Mouse (Mus musculus) spleen, embryonic (tissue): ENCODE measurements around the gene Pdik1l.
"Not testable (repeated sequence)": the region's sequence is repeated elsewhere in the genome, so short reads cannot be mapped to it uniquely, and the experiment has no call there.

Source experiments
- CTCF ChIA-PET: fragments of 350-600 bp; sonication (Branson Sonifier 250); formaldehyde crosslinking; loops from one replicate; lab custom pipeline; 2022; lab: Charles Lee

Pdik1l gene

DNA sequence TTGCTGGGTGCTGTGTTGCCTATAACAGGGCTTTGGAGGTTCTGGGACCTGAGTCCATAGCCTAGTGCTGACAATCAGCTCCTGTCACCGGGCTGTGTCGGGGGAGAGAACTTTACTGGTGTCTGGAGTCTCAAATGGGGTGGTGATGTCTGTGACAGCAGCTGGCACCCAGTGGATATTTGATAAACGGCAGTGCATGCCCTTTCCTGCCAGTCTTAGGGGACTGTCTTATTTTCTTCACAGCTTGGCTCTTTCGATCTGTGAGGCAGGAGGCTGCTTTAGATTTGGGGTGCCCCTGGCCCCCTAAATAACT is 11.8 kb upstream of the Pdik1l start:
- CTCF ChIA-PET: interaction anchor here (1.2 kb wide), 1 partner anchor 83 kb away, joined by 3 read pairs; no protein-coding TSS in a partner anchor

- CTCF ChIA-PET: interaction anchor here (1.2 kb wide), 1 partner anchor 82 kb away, joined by 3 read pairs; no protein-coding TSS in a partner anchor
Measured at GRCm38 (mm10) chr4:134298626-134299497, 11.2 kb upstream of the Pdik1l start.

- CTCF ChIA-PET: no interaction called here
Measured at GRCm38 (mm10) chr4:134297369-134297768, 9.7 kb upstream of the Pdik1l start.

DNA sequence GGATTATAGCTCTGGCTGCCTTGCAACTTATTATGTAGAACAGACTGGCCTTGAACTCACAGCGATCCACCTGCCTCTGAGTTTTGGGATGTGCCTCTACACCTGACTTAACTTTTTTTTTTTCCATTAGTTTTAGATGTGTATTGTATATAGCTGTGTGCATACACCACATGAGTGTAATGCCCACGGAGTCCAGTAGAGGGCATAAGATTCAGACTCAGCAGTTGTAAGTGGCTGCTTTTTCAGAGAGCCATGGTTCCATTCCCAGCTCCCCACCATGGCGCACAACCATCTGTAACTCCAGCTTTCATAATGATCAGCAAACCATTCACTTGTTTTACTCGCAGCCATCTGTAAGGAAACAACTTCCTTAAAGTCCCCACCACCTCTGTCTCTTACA is 8.8 kb upstream of the Pdik1l start:
- CTCF ChIA-PET: interaction anchor here (0.7 kb wide), 1 partner anchor 44 kb away, joined by 5 read pairs; no protein-coding TSS in a partner anchor

DNA sequence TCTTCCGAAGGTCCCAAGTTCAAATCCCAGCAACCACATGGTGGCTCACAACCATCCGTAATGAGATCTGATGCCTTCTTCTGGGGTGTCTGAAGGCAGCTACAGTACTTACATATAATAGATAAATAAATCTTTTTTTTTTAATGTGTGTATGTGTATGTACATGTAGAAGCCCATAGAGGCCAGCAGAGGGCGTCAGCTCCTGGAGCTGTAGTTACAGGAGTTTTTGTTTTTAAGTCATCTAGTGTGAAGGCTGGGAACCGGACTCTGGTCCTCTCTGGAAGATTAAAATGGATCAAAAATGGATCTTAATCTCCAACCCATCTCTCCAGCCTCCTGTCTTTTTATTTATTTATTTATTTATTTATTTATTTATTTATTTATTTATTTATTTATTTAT is 8.4 kb upstream of the Pdik1l start:
- CTCF ChIA-PET: interaction anchor here (0.7 kb wide), 1 partner anchor 44 kb away, joined by 5 read pairs; no protein-coding TSS in a partner anchor

DNA sequence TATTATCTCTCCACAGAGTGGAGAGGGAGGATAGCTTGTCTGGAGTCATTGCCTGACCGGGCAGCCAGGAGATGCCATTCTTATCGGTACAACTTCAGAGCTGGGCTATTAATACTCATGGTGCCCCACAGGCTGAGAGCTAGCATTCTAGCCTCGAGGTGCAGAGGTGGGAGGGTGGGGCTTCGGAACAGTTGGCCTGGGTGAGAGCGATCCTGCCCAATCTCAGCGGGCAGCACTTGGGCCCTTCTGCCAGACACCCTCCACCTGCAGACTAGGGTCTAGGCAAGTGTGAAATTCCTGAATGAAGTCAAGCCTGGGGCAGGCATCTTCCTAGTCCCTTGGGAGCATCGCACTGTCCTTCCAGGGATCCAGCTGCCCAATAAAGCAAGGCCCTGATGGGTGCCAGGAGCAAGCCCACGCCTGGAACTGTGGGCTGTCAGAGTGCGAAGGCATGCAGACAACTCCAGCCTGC is 6.0 kb upstream of the Pdik1l start:
- CTCF ChIA-PET: interaction anchor here (0.6 kb wide), 1 partner anchor 100 kb away, joined by 7 read pairs; no protein-coding TSS in a partner anchor

DNA sequence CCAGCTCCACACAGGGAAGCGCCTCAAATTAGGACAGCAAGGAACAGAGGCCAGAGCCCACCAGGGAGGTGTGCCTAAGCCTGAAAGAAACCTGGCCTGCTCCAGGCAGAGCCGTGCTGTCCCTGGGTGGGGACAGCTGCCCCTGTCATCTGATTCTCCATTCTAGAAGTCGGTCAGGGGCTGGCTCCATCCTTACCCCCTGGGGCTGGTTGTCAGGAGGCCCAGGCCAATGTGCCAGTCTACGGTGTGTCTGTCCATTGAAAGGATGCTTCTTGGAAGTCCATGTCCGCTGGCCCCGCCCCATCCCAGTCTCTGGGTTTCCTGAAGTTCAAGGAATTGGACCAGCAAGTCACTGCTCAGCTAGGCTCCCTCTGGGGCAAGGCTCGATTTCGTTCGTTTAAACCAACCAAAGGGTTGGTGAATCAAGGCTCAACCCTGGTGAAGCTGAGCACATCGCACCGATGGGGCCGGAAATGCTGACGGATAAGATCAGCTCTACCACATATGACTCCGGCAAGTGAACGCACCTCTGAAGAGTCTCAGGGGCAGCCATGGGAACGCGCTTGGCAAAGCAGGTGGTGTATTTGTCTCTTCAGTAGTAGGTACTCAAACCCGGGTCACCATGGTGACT is 5.5 kb upstream of the Pdik1l start:
- CTCF ChIA-PET: interaction anchor here (0.5 to 1.2 kb wide), 3 partner anchors 19 to 467 kb away, joined by 3 to 9 read pairs (median 7); no protein-coding TSS in a partner anchor

DNA sequence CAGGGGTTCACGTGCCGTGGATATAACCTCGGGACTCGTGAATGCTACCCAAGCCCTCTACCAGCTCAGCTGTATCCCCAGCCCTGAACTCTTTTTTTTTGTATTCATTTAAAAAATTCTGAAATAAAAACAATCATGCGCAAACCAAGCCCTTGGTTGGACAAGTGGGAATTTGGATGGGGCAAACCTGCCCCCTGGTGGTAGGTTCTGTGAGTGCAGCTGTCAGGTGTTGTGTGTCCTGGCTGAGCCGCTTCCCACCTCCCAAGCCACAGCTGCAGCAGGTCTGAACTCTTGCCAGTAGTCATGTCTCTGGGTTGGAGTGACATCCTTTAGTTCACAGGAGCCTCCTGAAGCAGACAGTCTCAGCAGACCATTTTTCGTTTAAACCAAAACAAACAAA is 4.4 kb upstream of the Pdik1l start:
- CTCF ChIA-PET: interaction anchor here (0.5 to 1.2 kb wide), 3 partner anchors 20 to 257 kb away, joined by 3 to 5 read pairs (median 3); no protein-coding TSS in a partner anchor

DNA sequence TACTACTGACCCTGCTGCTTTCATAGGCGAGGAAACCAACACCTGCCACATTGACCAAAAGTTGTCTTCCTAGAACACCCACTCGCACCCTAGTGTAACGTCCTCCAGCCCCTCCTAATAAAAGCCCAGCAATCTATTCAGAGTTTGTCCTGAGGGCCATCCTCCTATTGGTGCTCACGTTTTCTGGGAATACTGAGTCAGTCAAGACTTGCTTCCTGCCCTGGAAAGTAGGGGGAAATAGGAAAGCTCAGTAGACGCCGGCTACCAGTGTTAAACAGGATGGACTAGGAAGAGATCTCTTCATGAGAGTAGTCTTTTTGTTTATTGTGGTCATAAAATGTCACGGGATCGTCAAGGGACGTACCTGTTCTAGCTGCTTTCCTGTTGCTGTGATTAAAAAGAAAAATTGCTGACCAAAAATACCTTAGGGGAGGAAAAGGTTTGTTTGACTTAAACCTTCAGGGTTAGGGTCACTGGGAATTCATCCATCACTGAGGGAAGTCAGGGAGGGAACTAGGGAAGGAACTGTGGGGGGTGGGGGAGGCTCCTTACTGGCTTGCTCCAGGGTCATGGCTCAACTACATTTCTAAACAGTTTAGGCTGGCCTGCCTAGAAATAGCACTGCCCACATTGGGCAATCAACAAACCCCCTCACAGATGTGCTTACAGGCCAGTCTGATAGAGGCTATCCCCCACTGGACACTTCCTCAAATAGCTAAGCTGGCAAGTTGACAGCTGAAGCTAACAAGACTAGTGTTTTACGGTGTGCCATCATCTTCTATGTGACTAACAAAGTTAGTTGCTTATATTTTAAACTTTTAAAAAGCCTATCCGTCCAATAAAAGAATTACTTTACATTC is 932 bp upstream of the Pdik1l start:
- CTCF ChIA-PET: interaction anchor here (0.6 to 0.7 kb wide), 2 partner anchors 100 to 277 kb away, joined by 3 read pairs; no protein-coding TSS in a partner anchor

GRCm38 (mm10) chr4:134287168-134287564 is 529 bp downstream of the Pdik1l start:
- CTCF ChIA-PET: no interaction called here

DNA sequence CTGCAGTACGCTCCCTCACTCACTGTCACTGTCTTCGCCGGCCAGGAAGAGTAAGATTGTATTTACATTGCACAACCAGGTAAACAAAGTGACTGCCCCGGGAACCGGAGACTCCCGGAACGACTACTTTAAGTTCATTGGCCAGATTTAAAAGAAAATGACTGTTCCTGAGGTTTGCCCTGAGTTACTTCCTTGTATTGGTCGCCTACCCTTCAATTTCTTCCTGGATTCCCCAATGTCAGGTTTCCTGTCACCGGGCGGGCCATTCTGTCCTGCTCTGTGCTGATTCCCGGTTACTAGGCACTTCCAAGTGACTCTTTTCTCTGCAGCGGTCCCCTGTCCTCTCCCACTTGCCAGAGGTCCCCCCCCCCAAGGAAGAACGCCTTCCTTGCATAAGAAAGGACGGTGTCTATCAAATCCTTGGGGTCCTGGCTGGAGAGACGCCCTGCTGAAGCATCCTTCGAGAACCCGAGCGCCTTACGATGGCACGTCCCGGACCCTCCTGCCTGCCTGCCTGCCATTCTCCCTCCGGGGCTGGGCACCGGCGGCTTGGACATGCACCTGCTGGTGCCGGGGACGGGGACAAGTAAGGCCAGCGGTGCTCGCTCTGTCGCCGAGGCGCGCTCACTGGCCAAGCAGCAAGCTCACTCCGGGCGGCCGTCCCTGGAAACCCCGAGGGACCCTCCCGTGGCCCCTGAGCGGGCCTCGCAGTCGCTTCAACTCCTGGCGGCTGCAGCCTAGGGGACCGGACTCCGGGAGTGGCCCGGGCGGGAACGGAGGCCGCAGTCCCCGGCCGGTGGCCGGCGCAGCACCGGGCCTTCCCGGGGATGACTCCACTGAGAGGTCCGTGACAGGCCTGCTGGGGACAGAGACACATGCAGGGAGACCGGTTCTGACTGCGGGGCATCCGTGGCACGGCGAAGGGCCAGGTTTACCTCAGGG is 1.2 kb downstream of the Pdik1l start:
- CTCF ChIA-PET: interaction anchor here (0.6 to 0.7 kb wide), 2 partner anchors 251 to 331 kb away, joined by 3 to 5 read pairs; no protein-coding TSS in a partner anchor

DNA sequence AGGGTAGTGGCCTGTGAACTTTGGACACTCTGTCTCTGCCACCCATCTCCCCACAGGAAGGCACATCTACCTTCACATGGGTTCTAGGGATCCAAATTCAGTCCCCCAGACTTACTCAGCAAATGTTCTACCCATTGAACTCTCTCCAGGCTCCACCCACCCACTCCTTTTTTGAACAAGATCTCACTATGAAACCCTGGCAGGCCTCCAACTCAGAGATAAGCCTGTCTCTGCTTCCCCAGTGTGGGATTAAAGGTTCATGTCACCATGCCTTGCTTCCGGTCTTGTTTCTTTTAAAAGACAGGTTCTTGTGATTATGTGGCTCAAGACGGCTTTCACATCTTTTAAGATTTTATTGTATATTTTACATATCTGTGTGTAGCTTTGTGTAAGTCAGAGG is 2.8 kb downstream of the Pdik1l start:
- CTCF ChIA-PET: interaction anchor here (0.7 kb wide), 1 partner anchor 533 kb away, joined by 3 read pairs; no protein-coding TSS in a partner anchor

DNA sequence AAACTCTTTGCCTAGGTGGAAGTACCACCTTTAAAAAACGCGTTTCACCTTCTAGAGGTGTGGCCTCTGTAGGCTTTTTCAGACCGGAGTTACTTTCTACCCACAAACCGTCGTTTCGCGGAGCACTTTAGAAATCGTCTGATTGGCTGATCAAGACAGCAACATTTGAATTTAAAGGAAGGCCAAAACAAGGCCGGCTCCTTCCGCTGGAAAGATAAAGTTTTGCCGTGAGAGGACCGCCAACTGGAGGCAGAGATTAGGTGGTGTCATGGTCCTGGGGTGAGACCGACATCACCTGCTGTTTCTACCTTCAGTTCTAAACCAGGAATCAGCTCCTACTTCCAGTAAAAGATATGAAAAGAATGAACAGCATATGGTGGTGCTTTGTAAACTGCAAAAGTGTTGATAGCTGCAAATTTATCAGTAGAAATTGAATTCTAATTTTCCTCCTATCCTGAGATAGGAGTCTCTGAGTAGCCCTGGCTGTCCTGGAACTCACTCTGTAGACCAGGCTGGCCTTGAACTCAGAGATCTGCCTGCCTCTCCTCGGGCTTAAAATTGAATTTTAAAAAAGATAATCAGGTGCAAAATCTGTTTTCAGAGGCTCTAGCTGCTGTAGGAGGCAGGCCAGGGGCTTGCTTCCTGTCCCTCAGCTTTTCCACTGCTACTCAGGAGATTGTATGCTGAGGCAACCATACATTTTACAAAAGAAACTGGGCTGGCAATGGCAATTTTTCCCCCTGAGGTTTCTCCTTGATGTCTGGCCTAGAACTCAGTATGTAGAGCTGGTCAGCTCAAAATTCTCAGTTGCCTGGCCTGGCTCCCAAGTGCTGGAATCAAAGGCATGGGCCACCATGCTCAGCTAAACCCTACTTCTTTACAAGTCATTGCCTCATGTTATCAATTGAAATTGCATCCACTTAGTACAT is 14.0 kb downstream of the Pdik1l start:
- CTCF ChIA-PET: interaction anchor here (0.5 to 1.7 kb wide), 2 partner anchors 17 to 1667 kb away, joined by 3 to 4 read pairs; no protein-coding TSS in a partner anchor

DNA sequence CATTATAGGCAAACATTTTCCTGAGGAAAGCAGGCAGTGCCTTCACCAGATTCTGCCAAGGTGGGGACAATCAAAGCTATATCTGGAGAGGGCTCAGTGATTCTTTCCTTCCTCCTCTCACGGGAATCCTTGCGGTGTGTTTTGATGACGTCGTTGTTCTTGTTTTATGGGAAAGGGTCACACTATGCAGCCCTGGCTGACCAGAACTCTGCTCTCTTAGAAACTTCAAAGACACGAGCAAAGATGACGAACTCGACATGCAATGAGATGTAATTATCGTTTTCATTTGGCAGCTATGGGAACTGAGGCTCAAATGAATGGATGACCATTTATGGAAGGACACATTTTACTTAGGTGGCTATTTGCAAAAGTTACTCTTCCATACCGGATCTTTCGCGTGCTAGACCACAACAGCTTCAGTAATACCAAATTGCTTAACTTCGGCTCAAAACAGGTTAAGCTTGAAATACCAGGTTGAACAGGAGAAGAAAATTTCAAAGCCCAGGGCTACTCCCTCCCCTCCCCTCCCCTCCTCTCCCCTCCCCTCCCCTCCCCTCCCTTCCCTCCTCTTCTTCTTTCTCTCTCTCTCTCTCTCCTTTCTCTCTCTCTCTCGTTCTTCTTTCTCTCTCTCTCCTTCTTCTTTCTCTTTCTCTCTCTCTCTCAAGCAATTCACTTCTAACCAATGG is 14.8 kb downstream of the Pdik1l start:
- CTCF ChIA-PET: interaction anchor here (1.7 kb wide), 1 partner anchor 18 kb away, joined by 4 read pairs; no protein-coding TSS in a partner anchor

GRCm38 (mm10) chr4:134271979-134272378 is 15.7 kb downstream of the Pdik1l start:
- CTCF ChIA-PET: no interaction called here

DNA sequence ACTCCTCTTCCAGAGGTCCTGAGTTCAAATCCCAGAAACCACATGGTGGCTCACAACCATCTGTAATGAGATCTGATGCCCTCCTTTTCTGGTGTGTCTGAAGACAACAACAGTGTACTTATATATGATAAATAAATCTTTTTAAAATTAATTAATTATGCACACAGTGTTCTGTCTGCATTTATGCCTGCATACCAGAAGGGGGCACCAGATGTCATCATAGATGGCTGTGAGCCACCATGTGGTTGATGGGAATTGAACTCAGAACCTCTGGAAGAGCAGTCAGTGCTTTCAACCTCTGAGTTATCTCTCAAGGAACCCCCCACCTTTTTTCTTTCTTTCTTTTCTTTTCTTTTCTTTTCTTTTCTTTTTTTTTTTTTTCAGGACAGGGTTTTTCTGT is 18.1 kb downstream of the Pdik1l start:
- CTCF ChIA-PET: not testable (repeated sequence)

GRCm38 (mm10) chr4:134268102-134268655 is 19.5 kb downstream of the Pdik1l start:
- CTCF ChIA-PET: interaction anchor here (0.6 kb wide), 1 partner anchor 1453 kb away, joined by 7 read pairs; no protein-coding TSS in a partner anchor
